Mouse (Mus musculus): ENCODE results near the gene Hdac2. TPM values are rescaled to one million over a fixed set of nuclear protein-coding genes. Genes with fewer than 3 reads are reported as not detected.

Gene Hdac2
- polyA plus RNA-seq, 1 experiment, result 100 TPM

DNA sequence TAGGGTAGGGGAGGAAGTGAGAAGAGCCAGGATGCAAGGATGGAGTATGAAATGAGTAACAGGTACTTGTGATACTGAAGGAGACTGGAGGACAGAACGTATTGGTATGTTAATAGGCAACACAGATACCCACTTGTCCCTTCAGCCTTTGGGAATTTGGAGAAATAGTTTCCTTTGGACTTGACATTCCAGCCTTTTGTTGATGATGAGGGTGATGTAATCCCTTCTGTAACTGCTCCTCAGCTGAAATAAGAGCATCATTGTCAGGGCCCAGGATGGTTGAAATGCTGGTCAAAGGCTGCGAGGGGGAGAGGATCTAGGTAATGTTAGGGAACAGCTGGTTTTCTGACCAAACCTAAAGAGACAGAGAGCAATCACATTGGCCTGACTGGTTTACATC, 54.3 kb downstream of the Hdac2 start:
- Histone ChIP-seq H3K27ac (ENCODE audit: control insufficient read depth, insufficient read depth, low read depth, low read length, poor library complexity) (no peak overlapping the region), H3K4me1 (ENCODE audit: control insufficient read depth, insufficient read depth, low read length) (no peaks in the 10 kb centered on the region), H3K4me3 (replicated peaks; ENCODE audit: control insufficient read depth, low read depth, low read length) (no peak overlapping the region)
- WGBS, result 74% methylated on average over 2 of the region's 2 CpGs
- TF ChIP-seq CTCF (IDR thresholded peaks at IDR 0.05; ENCODE audit: control insufficient read depth, insufficient read depth, low read length) (no peak), POLR2A (IDR thresholded peaks at IDR 0.05; ENCODE audit: borderline replicate concordance, control insufficient read depth, low read depth, low read length) (no peak)

DNA sequence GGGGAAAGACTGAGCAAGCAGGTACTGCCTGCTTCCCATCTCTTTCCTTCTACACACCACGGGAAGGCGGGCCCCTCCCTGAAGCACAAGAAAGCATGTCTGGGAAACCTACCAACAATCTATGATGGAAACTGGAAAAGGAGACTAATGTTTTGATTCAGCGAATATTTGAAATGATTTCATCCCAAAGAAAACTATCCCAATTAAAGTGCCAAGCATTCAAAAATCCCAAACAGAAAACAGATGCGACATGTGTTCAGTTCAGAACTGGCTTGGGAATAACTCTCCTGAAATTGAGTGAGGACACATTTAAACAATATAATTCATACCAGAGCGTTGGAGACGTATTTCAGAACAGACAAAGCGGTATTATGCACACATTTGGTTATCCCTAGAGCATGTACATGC, 60.8 kb downstream of the Hdac2 start:
- no peak for TF ChIP-seq CTCF (IDR thresholded peaks at IDR 0.05; ENCODE audit: control insufficient read depth, insufficient read depth, low read length)
- WGBS, result 79% methylated on average over 7 of the region's 7 CpGs
- Histone ChIP-seq H3K27ac (ENCODE audit: control insufficient read depth, insufficient read depth, low read depth, low read length, poor library complexity) (no peak overlapping the region), H3K4me3 (replicated peaks; ENCODE audit: control insufficient read depth, low read depth, low read length) (no peak overlapping the region), H3K4me1 (ENCODE audit: control insufficient read depth, insufficient read depth, low read length) (no peaks in the 10 kb centered on the region)

DNA sequence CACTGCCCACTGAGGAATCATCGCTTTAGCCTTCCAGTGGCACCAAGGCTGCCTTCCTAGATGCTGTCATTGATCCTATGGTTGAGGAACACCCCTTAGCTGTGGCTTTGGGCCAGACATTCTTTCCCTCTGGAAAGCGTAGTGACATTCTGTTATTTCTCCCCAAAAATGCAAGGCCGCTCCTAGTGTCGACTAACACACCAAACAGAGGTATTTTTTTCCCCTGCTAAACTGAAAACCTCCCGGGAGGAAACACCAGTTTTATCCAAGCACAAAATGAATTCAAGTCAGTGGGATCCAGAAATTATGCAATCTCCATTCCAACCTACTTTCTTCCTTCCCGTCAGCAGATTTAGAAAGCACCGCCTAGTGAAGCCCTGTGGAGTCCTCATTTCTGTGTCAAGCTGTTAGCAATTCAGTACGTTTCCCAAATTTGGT, 73.3 kb downstream of the Hdac2 start:
- Histone ChIP-seq H3K4me3 (replicated peaks; ENCODE audit: control insufficient read depth, low read depth, low read length) (no peak overlapping the region), H3K27ac (ENCODE audit: control insufficient read depth, insufficient read depth, low read depth, low read length, poor library complexity) (no peak overlapping the region), H3K4me1 (ENCODE audit: control insufficient read depth, insufficient read depth, low read length) (no peaks in the 10 kb centered on the region)
- 77% methylated on average over 8 of the region's 8 CpGs for WGBS
- TF ChIP-seq CTCF (IDR thresholded peaks at IDR 0.05; ENCODE audit: control insufficient read depth, insufficient read depth, low read length), result no peak
- TF ChIP-seq POLR2A (IDR thresholded peaks at IDR 0.05; ENCODE audit: borderline replicate concordance, control insufficient read depth, low read depth, low read length), result no peak

Other genes with a start within 250 kb of the Hdac2 start
- 19.7 and 44.2 TPM in 2 replicates for gene Marcks, start 164.4 kb downstream of the Hdac2 start, polyA plus RNA-seq (2011; ENCODE audit: insufficient read depth, insufficient read length, low replicate concordance, missing spikeins)

Data from bone marrow, adult 2 months (tissue).